Mouse (Mus musculus) G1E (cell line): Measurements from ENCODE around the gene Arhgap10.

Experiments used
- CTCF ChIP-seq: IDR thresholded peaks from 2 replicates; pipeline ENCODE4 v1.5.1; 2012; ENCODE audit warnings: low read depth, low read length, inconsistent platforms, mixed read lengths
- TAL1 ChIP-seq: conservative IDR thresholded peaks from 2 replicates; pipeline ENCODE4 v1.6.1; 2012; ENCODE audit warnings: low read depth, low read length, inconsistent platforms, mixed read lengths

- no peak for TF ChIP-seq CTCF
- no peak for TF ChIP-seq TAL1
Measured at GRCm38 (mm10) chr8:77272136-77272535, 245.6 kb downstream of the Arhgap10 start.
